Mouse (Mus musculus) forebrain, embryonic 14.5 days (tissue): Measurements from ENCODE around the gene Cap1. TPM values are rescaled to one million over a fixed set of nuclear protein-coding genes. Genes with fewer than 3 reads are reported as not detected.

Source experiments
- ATAC-seq: fragments of 200-750 bp; cut with Nextera tagmentation; 2 replicates; pipeline ENCODE4 v1.8.0; 2017; ENCODE audit warnings: mild to moderate bottlenecking, moderate library complexity
- DNase-seq: peaks from one replicate; pipeline ENCODE4 v3.0.0-alpha.2; 2015; ENCODE audit warnings: low spot score
- H3K27ac ChIP-seq: fragments of 300-500 bp; sonication (generic); 2 replicates; pipeline ENCODE4 v1.5.1; 2014; ENCODE audit warnings: low read depth, mild to moderate bottlenecking, control low read depth, low read length, moderate library complexity
- H3K27me3 ChIP-seq: fragments of 300-500 bp; sonication (generic); replicated peaks from 2 replicates; pipeline ENCODE4 v1.6.1; 2014; ENCODE audit warnings: low read length, control low read depth, mixed read lengths; ENCODE audit not compliant: control insufficient read depth, insufficient read depth
- H3K36me3 ChIP-seq: fragments of 300-500 bp; sonication (generic); 2 replicates; pipeline ENCODE4 v1.6.1; 2014; ENCODE audit warnings: low read length, control low read depth; ENCODE audit not compliant: control insufficient read depth, insufficient read depth
- H3K4me1 ChIP-seq: fragments of 300-500 bp; sonication (generic); 2 replicates; pipeline ENCODE4 v1.6.1; 2014; ENCODE audit warnings: antibody characterized with exemption, low read length, control low read depth; ENCODE audit not compliant: control insufficient read depth, insufficient read depth
- H3K4me2 ChIP-seq: fragments of 300-500 bp; sonication (generic); 2 replicates; pipeline ENCODE4 v1.6.1; 2014; ENCODE audit warnings: mild to moderate bottlenecking, control low read depth, low read length
- H3K4me3 ChIP-seq: fragments of 300-500 bp; sonication (generic); 2 replicates; pipeline ENCODE4 v1.5.1; 2014; ENCODE audit warnings: low read depth, low read length, control low read depth
- H3K9ac ChIP-seq: fragments of 300-500 bp; sonication (generic); 2 replicates; pipeline ENCODE4 v1.6.1; 2014; ENCODE audit warnings: mild to moderate bottlenecking, low read length, control low read depth, moderate library complexity
- H3K9me3 ChIP-seq: fragments of 300-500 bp; sonication (generic); replicated peaks from 2 replicates; pipeline ENCODE4 v1.6.1; 2016; ENCODE audit warnings: low read length, control low read depth, mixed read lengths; ENCODE audit not compliant: control insufficient read depth
- WGBS: fragments of 180-500 bp; shearing (Covaris S2); extraction: QIAGEN DNeasy Blood & Tissue Kit; methylation state at CpG from one replicate; pipeline ENCODE4 v1.1.7; 2014; 5-methylcytosine and 5-hydroxymethylcytosine counted together
- polyA plus RNA-seq: library from polyadenylated mRNA; unstranded; fragments of >200 nt; fragmentation: Nextera tagmentation; extraction: Ambion mirVana; gene quantifications from 2 replicates; pipeline ENCODE4 v1.2.1, GENCODE M21; 2014

The Cap1 gene
- polyA plus RNA-seq, 1 experiment from 2014 or later = 77.7 TPM

DNA sequence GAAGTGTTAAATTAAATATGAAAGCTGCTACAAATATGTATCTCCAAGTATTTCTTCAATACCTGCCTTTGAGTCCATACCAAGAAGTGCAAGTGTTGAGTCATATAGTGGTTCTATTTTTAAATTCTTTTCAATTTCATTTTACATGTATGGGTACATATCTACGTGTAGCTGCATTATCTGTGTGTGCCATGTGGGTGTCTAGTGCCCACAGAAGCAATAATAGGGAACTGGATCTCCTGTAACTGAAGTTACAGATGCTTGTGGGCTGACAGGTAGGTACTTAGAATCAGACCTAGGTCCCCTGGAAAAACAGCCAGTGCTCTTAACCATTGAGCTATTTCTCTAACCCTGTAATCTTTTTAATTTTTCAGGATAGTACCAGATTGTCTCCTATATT lies 74.7 kb downstream of the Cap1 start:
- DNase-seq (no peak), ATAC-seq (no peak)
- 62% methylated on average over 1 of the region's 1 CpGs for WGBS
- Histone ChIP-seq H3K9me3 (no peaks in the 10 kb centered on the region), H3K4me3 (no peak overlapping the region), H3K9ac (no peak overlapping the region), H3K27ac (no peak overlapping the region), H3K27me3 (no peaks in the 10 kb centered on the region), H3K36me3 (no peaks in the 10 kb centered on the region), H3K4me2 (no peak overlapping the region), H3K4me1 (no peaks in the 10 kb centered on the region)

Other genes starting within 250 kb of the Cap1 start
- not detected in 2 replicates for gene 9530002B09Rik, start 196.8 kb downstream of the Cap1 start, polyA plus RNA-seq
- gene Ppt1, start 49.8 kb downstream of the Cap1 start, polyA plus RNA-seq = 54.9 and 63.7 TPM in 2 replicates
- 31.3 and 36.8 TPM in 2 replicates for gene Mfsd2a, start 75.1 kb upstream of the Cap1 start, polyA plus RNA-seq
- gene Mycl, start 109.6 kb upstream of the Cap1 start, polyA plus RNA-seq = 70.5 and 77.4 TPM in 2 replicates
- gene Trit1, start 130.5 kb upstream of the Cap1 start, polyA plus RNA-seq = 29.4 and 32.7 TPM in 2 replicates
- 0.08 and 0.21 TPM in 2 replicates for gene Bmp8b, start 219.1 kb upstream of the Cap1 start, polyA plus RNA-seq
- 0.13 and 0.35 TPM in 2 replicates for gene Oxct2b, start 230.2 kb upstream of the Cap1 start, polyA plus RNA-seq